Mouse (Mus musculus) ES-Bruce4 (cell line): ENCODE data around the gene Rmnd5b.

Experiments used
- CTCF ChIP-seq: IDR thresholded peaks from one replicate; pipeline ENCODE4 v1.8.1; 2011; ENCODE audit warnings: low read depth, low read length
- POLR2A ChIP-seq: IDR thresholded peaks from one replicate; pipeline ENCODE4 v1.8.1; 2011; ENCODE audit warnings: low read length; ENCODE audit not compliant: insufficient read depth

DNA sequence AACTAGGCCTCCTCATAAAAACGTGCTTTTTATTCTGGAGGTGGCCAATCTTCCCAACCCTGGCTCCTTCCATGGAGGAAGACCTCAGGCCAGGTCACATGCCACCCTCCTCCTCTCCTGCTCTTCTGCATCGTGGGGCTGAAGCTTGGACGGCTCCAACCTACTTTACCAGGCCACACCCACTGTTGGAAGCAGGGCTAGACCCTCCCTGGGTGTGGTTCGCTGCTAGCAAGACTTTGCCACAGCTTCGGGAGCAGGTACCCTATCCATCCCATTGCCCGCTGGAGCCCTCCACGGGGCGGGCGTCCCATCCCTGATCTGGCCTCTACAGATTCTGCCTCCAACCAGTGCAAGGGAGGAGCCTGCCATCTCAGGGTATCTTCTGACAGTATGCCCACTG lies 7.5 kb upstream of the Rmnd5b start:
- no peak for TF ChIP-seq POLR2A
- TF ChIP-seq CTCF: no peak
